Mouse (Mus musculus) granulocyte monocyte progenitor cell, adult 5-6 weeks (primary cell): ENCODE data around the gene Cacna1f. TPM values are rescaled to one million over a fixed set of nuclear protein-coding genes. Genes with fewer than 3 reads are reported as not detected.

Experiments used
- ATAC-seq: replicated peaks from 2 replicates; pipeline ENCODE4 v1.8.0; 2016; ENCODE audit warnings: mild to moderate bottlenecking, moderate TSS enrichment, inconsistent platforms; ENCODE audit not compliant: poor library complexity, severe bottlenecking
- total RNA-seq, 2 experiments: library from RNA; stranded (forward) in 1 of 2; stranded (reverse) in 1 of 2; fragments of 200-712, 200-1000 nt in 1 of 2; fragments of >200 nt in 1 of 2; fragmentation: Nextera tagmentation in 1 of 2; gene quantifications; 2 replicates each; pipeline ENCODE4 v1.2.3; 2014 to 2017

The Cacna1f gene
- total RNA-seq (2014; fragmentation: Nextera tagmentation) (0.53 TPM in 1 of 2 replicates, not detected in the other), total RNA-seq (2017) (0.09 and 0.46 TPM in 2 replicates)

- no peak for ATAC-seq
These were observed at the start of gene Cacna1f for GRCm38 (mm10) chrX:7606783-7607182. Gene Cacna1f, plus strand, starts transcription at chrX:7607083.

GRCm38 (mm10) chrX:7563076-7563475 lies 43.8 kb upstream of the Cacna1f start:
- ATAC-seq = peak; percentile 85

- no peak for ATAC-seq
These were observed 40.5 kb upstream of the Cacna1f start for GRCm38 (mm10) chrX:7566352-7566751.

- ATAC-seq = no peak
These were observed 39.4 kb upstream of the Cacna1f start for GRCm38 (mm10) chrX:7567491-7567890.

- ATAC-seq = no peak
These were observed 36.3 kb upstream of the Cacna1f start for GRCm38 (mm10) chrX:7570481-7571175.

- no peak for ATAC-seq
These were observed 35.2 kb upstream of the Cacna1f start for GRCm38 (mm10) chrX:7571565-7572136.

- no peak for ATAC-seq
These were observed 34.4 kb upstream of the Cacna1f start for GRCm38 (mm10) chrX:7572466-7572865.

- peak; percentile 5; the same call in 1 of the 2 replicates for ATAC-seq
These were observed 33.5 kb upstream of the Cacna1f start, which contains the start of gene Foxp3 for GRCm38 (mm10) chrX:7573176-7574086. Gene Foxp3, plus strand, starts transcription at chrX:7573644.

GRCm38 (mm10) chrX:7574087-7574884 lies 32.6 kb upstream of the Cacna1f start, which contains the start of gene Ppp1r3f:
Gene Ppp1r3f, minus strand, starts transcription at chrX:7574283.
- ATAC-seq = peak; percentile 97

- no peak for ATAC-seq
These were observed 32.0 kb upstream of the Cacna1f start for GRCm38 (mm10) chrX:7574885-7575231.

GRCm38 (mm10) chrX:7581151-7581550 lies 25.7 kb upstream of the Cacna1f start:
- ATAC-seq = no peak

GRCm38 (mm10) chrX:7583881-7584280 lies 23.0 kb upstream of the Cacna1f start:
- no peak for ATAC-seq

- no peak for ATAC-seq
These were observed 20.5 kb upstream of the Cacna1f start for GRCm38 (mm10) chrX:7586356-7586755.

GRCm38 (mm10) chrX:7595371-7595770 lies 11.5 kb upstream of the Cacna1f start:
- no peak for ATAC-seq

- peak; percentile 74 for ATAC-seq
These were observed 2.9 kb upstream of the Cacna1f start for GRCm38 (mm10) chrX:7604004-7604403.

- peak; percentile 96 for ATAC-seq
These were observed 1.9 kb upstream of the Cacna1f start, which contains the start of gene Ccdc22 for GRCm38 (mm10) chrX:7604879-7605574. Gene Ccdc22, minus strand, starts transcription at chrX:7605517.

- peak; percentile 23; the same call in 1 of the 2 replicates for ATAC-seq
These were observed 1.3 kb upstream of the Cacna1f start for GRCm38 (mm10) chrX:7605575-7605941.

- no peak for ATAC-seq
These were observed 3.2 kb downstream of the Cacna1f start for GRCm38 (mm10) chrX:7610035-7610434.

GRCm38 (mm10) chrX:7610536-7611258 lies 3.8 kb downstream of the Cacna1f start:
- ATAC-seq = peak; percentile 33
